Mouse (Mus musculus) liver, adult 2 months (tissue): ENCODE data around the gene Glyctk. TPM values are rescaled to one million over a fixed set of nuclear protein-coding genes. Genes with fewer than 3 reads are reported as not detected.

Source experiments
- DNase-seq: peaks from one replicate; pipeline ENCODE4 v3.0.0-alpha.2; 2011; ENCODE audit warnings: low read depth, low spot score; ENCODE audit errors: extremely low read depth
- H3K27ac ChIP-seq: fragments of 200-500 bp; replicated peaks from 2 replicates; pipeline ENCODE4 v1.5.1; 2012; ENCODE audit warnings: low read depth, mild to moderate bottlenecking, control low read depth, inconsistent platforms, low read length; ENCODE audit not compliant: insufficient read depth
- H3K27me3 ChIP-seq: fragments of 200-500 bp; 2 replicates; pipeline ENCODE4 v1.6.1; 2012; ENCODE audit warnings: mild to moderate bottlenecking, moderate library complexity, low read length, inconsistent platforms; ENCODE audit not compliant: control insufficient read depth, insufficient read depth
- H3K36me3 ChIP-seq: fragments of 200-500 bp; 2 replicates; pipeline ENCODE4 v1.6.1; 2012; ENCODE audit warnings: low read length, inconsistent platforms; ENCODE audit not compliant: control insufficient read depth, insufficient read depth
- H3K4me1 ChIP-seq: fragments of 200-500 bp; 2 replicates; pipeline ENCODE4 v1.6.1; 2011; ENCODE audit warnings: low read length; ENCODE audit not compliant: control insufficient read depth, insufficient read depth
- H3K4me3 ChIP-seq: fragments of 200-500 bp; 2 replicates; pipeline ENCODE4 v1.5.1; 2011; ENCODE audit warnings: low read depth, mild to moderate bottlenecking, control low read depth, low read length, moderate library complexity; ENCODE audit not compliant: insufficient read depth
- H3K79me2 ChIP-seq: fragments of 200-500 bp; 2 replicates; pipeline ENCODE4 v1.6.1; 2012; ENCODE audit warnings: inconsistent platforms, mild to moderate bottlenecking, low read length, moderate library complexity; ENCODE audit not compliant: control insufficient read depth, insufficient read depth
- H3K9ac ChIP-seq: fragments of 200-500 bp; 2 replicates; pipeline ENCODE4 v1.6.1; 2012; ENCODE audit warnings: low read depth, mild to moderate bottlenecking, control low read depth, inconsistent platforms, low read length
- CTCF ChIP-seq: fragments of 200-500 bp; IDR thresholded peaks from 2 replicates; pipeline ENCODE4 v1.5.1; 2011; ENCODE audit warnings: low read depth, low read length, control low read depth
- POLR2A ChIP-seq: fragments of 200-500 bp; IDR thresholded peaks from 2 replicates; pipeline ENCODE4 v1.6.1; 2011; ENCODE audit warnings: low read length, control low read depth; ENCODE audit not compliant: insufficient read depth; ENCODE audit errors: extremely low read depth
- WGBS: fragments of 180-500 bp; shearing (Covaris S2); methylation state at CpG from one replicate; pipeline ENCODE4 v1.1.7; 2018; 5-methylcytosine and 5-hydroxymethylcytosine counted together
- polyA plus RNA-seq: library from polyadenylated mRNA; depleted of rRNA; stranded (reverse); fragments of >200 nt; gene quantifications from 2 replicates; pipeline ENCODE4 v1.2.3, GENCODE M21; 2012
- total RNA-seq: library from RNA; depleted of rRNA; stranded (reverse); fragments of >200 nt; gene quantifications from 2 replicates; pipeline ENCODE4 v1.2.3, GENCODE M21; 2014

Gene Glyctk
- total and polyA plus RNA-seq, 2 experiments = 104 to 308 TPM

GRCm38 (mm10) chr9:106157623-106157925 is 364 bp downstream of the Glyctk start:
- peak overlapping the region; percentile 95 for H3K4me3 ChIP-seq
- peak overlapping the region; percentile 98 for H3K27ac ChIP-seq
- H3K79me2 ChIP-seq = peaks cover 13% of the 10 kb centered on the region; the same call in 1 of the 2 replicates
- WGBS = 31% methylated on average over 10 of the region's 10 CpGs
- H3K9ac ChIP-seq = peak overlapping the region; percentile 92
- H3K27me3 ChIP-seq = no peaks in the 10 kb centered on the region
- peaks cover 14% of the 10 kb centered on the region; the same call in 1 of the 2 replicates for H3K36me3 ChIP-seq
- DNase-seq = no peak
- peaks cover 37% of the 10 kb centered on the region for H3K4me1 ChIP-seq
- TF ChIP-seq POLR2A = no peak
- TF ChIP-seq CTCF = no peak

GRCm38 (mm10) chr9:106156921-106157622 is 866 bp downstream of the Glyctk start:
- H3K4me1 ChIP-seq = peaks cover 37% of the 10 kb centered on the region
- 34% methylated on average over 21 of the region's 21 CpGs for WGBS
- peaks cover 14% of the 10 kb centered on the region; the same call in 1 of the 2 replicates for H3K36me3 ChIP-seq
- H3K27ac ChIP-seq = peak overlapping the region; percentile 98
- H3K27me3 ChIP-seq = no peaks in the 10 kb centered on the region
- TF ChIP-seq CTCF (peak; percentile 46), POLR2A (no peak)
- peaks cover 13% of the 10 kb centered on the region; the same call in 1 of the 2 replicates for H3K79me2 ChIP-seq
- peak overlapping the region; percentile 92 for H3K9ac ChIP-seq
- H3K4me3 ChIP-seq = peak overlapping the region; percentile 95
- DNase-seq = peak; percentile 66

GRCm38 (mm10) chr9:106156419-106156818 is 1.5 kb downstream of the Glyctk start:
- TF ChIP-seq CTCF (peak; percentile 53), POLR2A (no peak)
- DNase-seq = peak; percentile 72
- Histone ChIP-seq H3K79me2 (peaks cover 13% of the 10 kb centered on the region; the same call in 1 of the 2 replicates), H3K27ac (peak overlapping the region; percentile 4; the same call in 1 of the 2 replicates), H3K4me1 (peaks cover 37% of the 10 kb centered on the region), H3K27me3 (no peaks in the 10 kb centered on the region), H3K36me3 (peaks cover 14% of the 10 kb centered on the region; the same call in 1 of the 2 replicates), H3K4me3 (peak overlapping the region; percentile 95), H3K9ac (peak overlapping the region; percentile 66)
- 38% methylated on average over 5 of the region's 5 CpGs for WGBS

- no peak for TF ChIP-seq POLR2A
- no peak for TF ChIP-seq CTCF
- peaks cover 13% of the 10 kb centered on the region; the same call in 1 of the 2 replicates for H3K79me2 ChIP-seq
- peak; percentile 63 for DNase-seq
- H3K27ac ChIP-seq = 0 out of 2 replicates have a peak overlapping the region, but pooled peaks have one; percentile 8
- peaks cover 31% of the 10 kb centered on the region for H3K4me1 ChIP-seq
- H3K9ac ChIP-seq = peak overlapping the region; percentile 66; the same call in 1 of the 2 replicates
- H3K27me3 ChIP-seq = no peaks in the 10 kb centered on the region
- WGBS = 55% methylated on average over 9 of the region's 9 CpGs
- H3K36me3 ChIP-seq = peaks cover 14% of the 10 kb centered on the region; the same call in 1 of the 2 replicates
- no peak overlapping the region for H3K4me3 ChIP-seq
These were observed 3.8 kb downstream of the Glyctk start for GRCm38 (mm10) chr9:106154106-106154505.

GRCm38 (mm10) chr9:106149399-106149754 is 8.6 kb downstream of the Glyctk start:
- Histone ChIP-seq H3K79me2 (no peaks in the 10 kb centered on the region), H3K4me3 (no peak overlapping the region), H3K27ac (no peak overlapping the region), H3K4me1 (peaks cover 4% of the 10 kb centered on the region; the same call in 1 of the 2 replicates), H3K27me3 (peaks cover 14% of the 10 kb centered on the region), H3K9ac (no peak overlapping the region), H3K36me3 (peaks cover 2% of the 10 kb centered on the region; the same call in 1 of the 2 replicates)
- DNase-seq = no peak
- WGBS = 27% methylated on average over 10 of the region's 10 CpGs
- TF ChIP-seq POLR2A = no peak
- no peak for TF ChIP-seq CTCF
